Mouse (Mus musculus): ENCODE measurements around the gene Dcps. TPM values are rescaled to one million over a fixed set of nuclear protein-coding genes. Genes with fewer than 3 reads are reported as not detected.

The Dcps gene
- polyA plus RNA-seq, 1 experiment from 2014 or later = 87.0 TPM

DNA sequence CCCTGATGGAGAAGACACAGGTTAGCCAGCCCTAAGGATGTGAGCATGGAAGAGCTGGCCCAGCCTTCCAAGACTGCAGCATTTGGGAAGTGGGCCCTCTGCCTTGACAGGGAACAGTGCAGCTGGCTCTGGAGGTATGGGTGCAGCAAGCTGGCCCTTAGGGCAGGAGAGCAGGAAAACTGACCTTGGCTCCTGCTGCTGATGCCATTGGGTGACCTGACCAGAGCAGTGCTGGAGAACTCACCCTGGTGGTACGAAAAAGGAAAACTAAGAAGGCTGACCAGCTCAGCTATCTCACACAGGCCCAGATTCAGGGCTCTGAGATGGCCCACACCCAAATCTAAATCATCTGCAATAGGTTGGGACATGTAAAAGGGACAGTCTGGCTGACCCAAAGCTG lies 30.0 kb downstream of the Dcps start:
- no peak overlapping the region for H3K4me2 ChIP-seq
- H3K9me3 ChIP-seq (ENCODE audit: low read depth, low read length) = no peaks in the 10 kb centered on the region
- no peak for ATAC-seq (ENCODE audit: insufficient read depth)
- no peak overlapping the region for H3K9ac ChIP-seq
- H3K27ac ChIP-seq (ENCODE audit: low read depth) = no peak overlapping the region
- DNase-seq = no peak
- H3K27me3 ChIP-seq (ENCODE audit: insufficient read depth, low read length) = no peaks in the 10 kb centered on the region
- no peak for TF ChIP-seq CTCF (IDR thresholded peaks at IDR 0.05; ENCODE audit: low read depth)
- H3K36me3 ChIP-seq (ENCODE audit: insufficient read depth) = no peaks in the 10 kb centered on the region
- WGBS = 92% methylated on average over 1 of the region's 1 CpGs
- no peak overlapping the region for H3K4me3 ChIP-seq (ENCODE audit: low read depth, low read length)
- no peaks in the 10 kb centered on the region for H3K4me1 ChIP-seq (ENCODE audit: insufficient read depth)

DNA sequence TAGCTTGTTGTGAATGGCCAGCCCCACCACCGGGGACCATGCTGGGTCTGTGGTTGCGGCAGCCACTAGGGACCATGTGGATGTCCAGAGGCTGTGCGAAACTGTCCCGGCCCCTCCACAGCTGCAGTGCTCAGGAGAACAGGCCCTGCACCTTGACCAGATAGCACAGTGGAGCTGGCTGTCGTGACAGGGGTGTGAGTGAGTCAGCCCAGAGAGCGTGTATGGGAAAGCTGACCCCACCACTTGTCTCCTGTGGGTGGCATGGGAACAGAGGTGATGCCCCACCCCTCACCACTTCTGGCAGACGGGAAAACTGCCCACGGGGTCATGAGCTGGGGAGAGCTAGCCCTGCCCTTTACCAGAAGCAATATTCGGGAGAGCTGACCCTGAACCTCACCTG lies 30.7 kb downstream of the Dcps start:
- no peak overlapping the region for H3K27ac ChIP-seq (ENCODE audit: low read depth)
- no peaks in the 10 kb centered on the region for H3K36me3 ChIP-seq (ENCODE audit: insufficient read depth)
- no peak overlapping the region for H3K9ac ChIP-seq
- ATAC-seq (ENCODE audit: insufficient read depth) (no peak), DNase-seq (no peak)
- WGBS = 69% methylated on average over 9 of the region's 9 CpGs
- H3K27me3 ChIP-seq (ENCODE audit: insufficient read depth, low read length) = no peaks in the 10 kb centered on the region
- no peaks in the 10 kb centered on the region for H3K4me1 ChIP-seq (ENCODE audit: insufficient read depth)
- H3K4me2 ChIP-seq = no peak overlapping the region
- TF ChIP-seq CTCF (IDR thresholded peaks at IDR 0.05; ENCODE audit: low read depth) = no peak
- no peak overlapping the region for H3K4me3 ChIP-seq (ENCODE audit: low read depth, low read length)
- H3K9me3 ChIP-seq (ENCODE audit: low read depth, low read length) = no peaks in the 10 kb centered on the region

DNA sequence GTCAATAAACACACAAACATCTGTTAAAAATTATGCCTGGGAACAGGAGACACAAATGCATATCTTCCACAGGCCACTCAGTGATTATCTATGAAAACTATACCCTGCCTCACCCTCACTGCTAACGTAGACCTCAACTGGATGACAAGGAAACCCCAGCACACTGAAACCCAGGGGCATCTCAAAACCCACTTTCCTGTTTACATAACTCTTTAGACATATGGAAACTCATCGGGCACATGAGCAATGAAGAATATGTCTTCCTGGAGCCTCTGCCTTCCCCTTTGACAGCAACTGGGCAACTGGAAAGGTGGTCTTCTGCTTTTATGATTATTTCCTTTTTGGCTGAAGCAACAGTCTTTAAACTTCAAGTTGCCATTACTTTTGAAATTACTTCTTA lies 33.6 kb downstream of the Dcps start:
- Histone ChIP-seq H3K9me3 (ENCODE audit: low read depth, low read length) (no peaks in the 10 kb centered on the region), H3K4me1 (ENCODE audit: insufficient read depth) (no peaks in the 10 kb centered on the region), H3K36me3 (ENCODE audit: insufficient read depth) (no peaks in the 10 kb centered on the region), H3K27ac (ENCODE audit: low read depth) (no peak overlapping the region), H3K9ac (no peak overlapping the region), H3K4me3 (ENCODE audit: low read depth, low read length) (no peak overlapping the region), H3K27me3 (ENCODE audit: insufficient read depth, low read length) (no peaks in the 10 kb centered on the region), H3K4me2 (no peak overlapping the region)
- TF ChIP-seq CTCF (IDR thresholded peaks at IDR 0.05; ENCODE audit: low read depth) = no peak
- DNase-seq (no peak), ATAC-seq (ENCODE audit: insufficient read depth) (no peak)
- 51% methylated on average over 2 of the region's 2 CpGs for whole genome bisulfite sequencing

DNA sequence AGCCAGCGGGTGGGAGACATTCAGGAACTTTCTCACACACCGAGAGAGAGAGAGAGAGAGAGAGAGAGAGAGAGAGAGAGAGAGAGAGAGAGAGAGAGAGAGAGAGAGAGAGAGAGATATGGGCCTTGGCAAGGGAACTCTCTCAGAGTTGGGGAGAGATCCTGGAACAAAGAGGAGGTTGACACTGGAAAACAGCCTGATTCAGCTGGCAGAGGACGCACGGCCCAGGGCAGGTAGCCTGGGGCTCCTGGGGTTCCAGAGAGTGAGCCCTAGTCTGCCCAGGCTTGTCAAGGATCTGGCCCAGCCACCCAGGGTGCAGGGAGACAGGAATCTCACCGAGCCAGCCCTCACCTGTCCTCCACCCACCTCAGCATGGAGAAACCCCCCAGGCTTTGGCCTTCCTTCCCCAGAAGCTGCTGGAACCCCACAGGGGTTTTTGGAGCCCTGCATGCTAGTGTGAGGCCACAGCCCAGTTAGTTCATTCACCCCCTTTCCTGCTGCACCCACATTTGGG lies 36.6 kb downstream of the Dcps start:
- H3K9me3 ChIP-seq (ENCODE audit: low read depth, low read length) = no peaks in the 10 kb centered on the region
- no peak for DNase-seq
- WGBS = 71% methylated on average over 5 of the region's 5 CpGs
- TF ChIP-seq CTCF (IDR thresholded peaks at IDR 0.05; ENCODE audit: low read depth) = no peak
- 0 out of 2 replicates have a peak, but pooled peaks cover 7% of the 10 kb centered on the region for H3K36me3 ChIP-seq (ENCODE audit: insufficient read depth)
- no peak for ATAC-seq (ENCODE audit: insufficient read depth)
- H3K4me1 ChIP-seq (ENCODE audit: insufficient read depth) = no peaks in the 10 kb centered on the region
- H3K9ac ChIP-seq = no peak overlapping the region
- H3K27ac ChIP-seq (ENCODE audit: low read depth) = no peak overlapping the region
- H3K4me2 ChIP-seq = no peak overlapping the region
- no peak overlapping the region for H3K4me3 ChIP-seq (ENCODE audit: low read depth, low read length)
- no peaks in the 10 kb centered on the region for H3K27me3 ChIP-seq (ENCODE audit: insufficient read depth, low read length)

DNA sequence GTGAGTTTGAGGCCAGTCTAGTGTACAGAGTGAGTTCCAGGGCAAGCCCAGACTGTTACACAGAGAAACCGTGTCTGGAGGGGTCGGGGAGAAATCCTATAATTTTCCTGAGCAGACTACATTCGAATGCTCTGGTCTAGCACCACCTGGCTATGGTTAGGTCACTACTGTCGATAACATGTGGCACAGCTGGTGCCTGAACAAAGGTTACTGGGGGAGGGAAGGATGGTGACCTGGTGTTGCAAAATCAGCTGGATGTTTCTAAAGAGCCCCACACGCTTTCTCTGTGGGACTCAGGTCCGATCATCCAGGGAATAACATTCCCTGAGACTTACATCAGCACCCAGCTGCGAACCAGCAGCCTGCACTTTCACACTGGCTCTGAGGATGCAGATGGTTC lies 37.8 kb downstream of the Dcps start:
- no peak for TF ChIP-seq CTCF (IDR thresholded peaks at IDR 0.05; ENCODE audit: low read depth)
- Histone ChIP-seq H3K27ac (ENCODE audit: low read depth) (no peak overlapping the region), H3K4me2 (no peak overlapping the region), H3K9ac (no peak overlapping the region), H3K4me3 (ENCODE audit: low read depth, low read length) (no peak overlapping the region), H3K9me3 (ENCODE audit: low read depth, low read length) (no peaks in the 10 kb centered on the region), H3K27me3 (ENCODE audit: insufficient read depth, low read length) (no peaks in the 10 kb centered on the region), H3K36me3 (ENCODE audit: insufficient read depth) (0 out of 2 replicates have a peak, but pooled peaks cover 7% of the 10 kb centered on the region), H3K4me1 (ENCODE audit: insufficient read depth) (no peaks in the 10 kb centered on the region)
- DNase-seq = no peak
- no peak for ATAC-seq (ENCODE audit: insufficient read depth)
- WGBS = 79% methylated on average over 7 of the region's 7 CpGs

DNA sequence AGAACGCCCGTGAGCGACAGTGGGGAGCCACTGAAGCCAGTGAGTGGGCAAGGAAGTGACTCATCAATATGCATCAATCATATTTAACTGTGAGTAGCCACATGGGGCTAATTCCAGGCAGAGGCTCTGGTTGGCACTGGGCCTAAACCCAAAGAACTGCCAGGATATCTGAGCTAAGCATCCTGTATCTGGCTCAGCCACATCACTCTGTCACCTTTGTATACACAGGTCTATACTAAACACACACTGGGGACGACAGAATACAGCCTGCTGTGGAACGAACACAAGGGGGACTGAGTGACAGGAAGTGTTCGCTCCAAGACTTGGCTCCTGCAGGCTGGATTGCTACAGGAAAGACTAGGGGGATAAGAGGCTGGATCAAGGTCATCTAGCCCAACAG lies 40.3 kb downstream of the Dcps start:
- DNase-seq (peak; percentile 5), ATAC-seq (ENCODE audit: insufficient read depth) (0 out of 2 replicates have a peak, but pooled peaks have one; percentile 23)
- Histone ChIP-seq H3K27me3 (ENCODE audit: insufficient read depth, low read length) (no peaks in the 10 kb centered on the region), H3K4me3 (ENCODE audit: low read depth, low read length) (no peak overlapping the region), H3K9ac (no peak overlapping the region), H3K9me3 (ENCODE audit: low read depth, low read length) (no peaks in the 10 kb centered on the region), H3K27ac (ENCODE audit: low read depth) (no peak overlapping the region), H3K4me1 (ENCODE audit: insufficient read depth) (no peaks in the 10 kb centered on the region), H3K36me3 (ENCODE audit: insufficient read depth) (peaks cover 7% of the 10 kb centered on the region; the same call in 1 of the 2 replicates), H3K4me2 (no peak overlapping the region)
- no peak for TF ChIP-seq CTCF (IDR thresholded peaks at IDR 0.05; ENCODE audit: low read depth)
- 53% methylated on average over 6 of the region's 6 CpGs for WGBS

DNA sequence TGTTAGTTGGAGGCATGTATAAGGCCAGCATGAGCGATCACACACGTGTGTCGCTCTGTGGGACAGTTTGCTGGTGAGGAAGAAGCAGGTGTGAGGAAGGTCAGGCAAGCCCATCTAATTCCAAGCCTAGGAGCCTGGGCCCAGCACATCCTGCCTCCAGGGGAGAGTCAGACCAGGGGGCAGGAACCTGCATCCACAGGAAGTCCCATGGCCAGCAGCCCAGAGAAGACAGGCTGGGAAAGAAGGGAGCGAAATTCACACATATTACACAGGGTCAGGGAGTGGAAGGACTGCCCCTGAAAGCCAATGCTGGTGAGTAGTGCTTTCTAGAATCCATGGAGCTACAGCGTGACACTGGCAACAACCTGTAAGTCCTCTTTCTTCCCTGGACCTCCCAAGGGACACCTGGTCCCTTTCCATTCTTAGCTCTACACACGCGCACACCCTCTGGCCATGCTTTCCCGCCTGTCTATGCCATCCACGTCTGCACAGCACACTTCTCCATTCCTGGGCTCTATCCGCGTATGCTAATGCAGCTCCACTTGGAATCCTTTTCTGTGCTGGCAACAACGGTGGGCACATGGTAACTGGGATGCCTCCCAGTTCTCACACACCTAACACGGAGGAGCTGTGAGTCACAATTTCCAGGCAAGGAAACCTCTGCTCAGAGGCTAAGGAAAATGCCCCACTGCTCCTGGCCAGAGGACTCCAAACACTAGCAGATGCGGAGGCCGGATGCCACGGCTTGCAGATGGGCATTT lies 44.0 kb downstream of the Dcps start:
- ATAC-seq (ENCODE audit: insufficient read depth) (peak; percentile 32; the same call in 1 of the 2 replicates), DNase-seq (peak; percentile 16)
- Histone ChIP-seq H3K4me3 (ENCODE audit: low read depth, low read length) (no peak overlapping the region), H3K4me1 (ENCODE audit: insufficient read depth) (no peaks in the 10 kb centered on the region), H3K9ac (no peak overlapping the region), H3K9me3 (ENCODE audit: low read depth, low read length) (no peaks in the 10 kb centered on the region), H3K36me3 (ENCODE audit: insufficient read depth) (peaks cover 23% of the 10 kb centered on the region; the same call in 1 of the 2 replicates), H3K27me3 (ENCODE audit: insufficient read depth, low read length) (no peaks in the 10 kb centered on the region), H3K4me2 (no peak overlapping the region), H3K27ac (ENCODE audit: low read depth) (no peak overlapping the region)
- 84% methylated on average over 16 of the region's 16 CpGs for WGBS
- no peak for TF ChIP-seq CTCF (IDR thresholded peaks at IDR 0.05; ENCODE audit: low read depth)
